Mouse (Mus musculus) hindbrain, embryonic 13.5 days (tissue): ENCODE data around the gene Pum1. TPM values are rescaled to one million over a fixed set of nuclear protein-coding genes. Genes with fewer than 3 reads are reported as not detected.

ENCODE experiments used
- ATAC-seq: fragments of 200-750 bp; cut with Nextera tagmentation; 2 replicates; pipeline ENCODE4 v1.8.0; 2017; ENCODE audit warnings: moderate TSS enrichment; ENCODE audit not compliant: low FRiP score
- H3K27ac ChIP-seq: fragments of 300-500 bp; sonication (generic); 2 replicates; pipeline ENCODE4 v1.5.1; 2015; ENCODE audit warnings: inconsistent platforms, mild to moderate bottlenecking, moderate library complexity
- H3K27me3 ChIP-seq: fragments of 300-500 bp; sonication (generic); 2 replicates; pipeline ENCODE4 v1.6.1; 2015; ENCODE audit warnings: mild to moderate bottlenecking, inconsistent platforms
- H3K36me3 ChIP-seq: fragments of 300-500 bp; sonication (generic); 2 replicates; pipeline ENCODE4 v1.6.1; 2015; ENCODE audit warnings: mild to moderate bottlenecking, inconsistent platforms
- H3K4me1 ChIP-seq: fragments of 300-500 bp; sonication (generic); replicated peaks from 2 replicates; pipeline ENCODE4 v1.6.1; 2015; ENCODE audit warnings: inconsistent platforms
- H3K4me2 ChIP-seq: fragments of 300-500 bp; sonication (generic); 2 replicates; pipeline ENCODE4 v1.6.1; 2015; ENCODE audit warnings: inconsistent platforms, mild to moderate bottlenecking, moderate library complexity
- H3K4me3 ChIP-seq: fragments of 300-500 bp; sonication (generic); 2 replicates; pipeline ENCODE4 v1.5.1; 2015; ENCODE audit warnings: mild to moderate bottlenecking, inconsistent platforms
- H3K9ac ChIP-seq: fragments of 300-500 bp; sonication (generic); 2 replicates; pipeline ENCODE4 v1.6.1; 2015; ENCODE audit warnings: mild to moderate bottlenecking, inconsistent platforms
- H3K9me3 ChIP-seq: fragments of 300-500 bp; sonication (generic); 2 replicates; pipeline ENCODE4 v1.6.1; 2016; ENCODE audit warnings: inconsistent platforms
- WGBS: fragments of 180-500 bp; shearing (Covaris S2); methylation state at CpG from one replicate; pipeline ENCODE4 v1.1.7; 2015; 5-methylcytosine and 5-hydroxymethylcytosine counted together
- polyA plus RNA-seq: library from polyadenylated mRNA; unstranded; fragments of >200 nt; fragmentation: Nextera tagmentation; extraction: Ambion mirVana; gene quantifications from 2 replicates; pipeline ENCODE4 v1.2.1, GENCODE M21; 2015

Pum1 gene
- polyA plus RNA-seq, 1 experiment from 2014 or later = 101 TPM

DNA sequence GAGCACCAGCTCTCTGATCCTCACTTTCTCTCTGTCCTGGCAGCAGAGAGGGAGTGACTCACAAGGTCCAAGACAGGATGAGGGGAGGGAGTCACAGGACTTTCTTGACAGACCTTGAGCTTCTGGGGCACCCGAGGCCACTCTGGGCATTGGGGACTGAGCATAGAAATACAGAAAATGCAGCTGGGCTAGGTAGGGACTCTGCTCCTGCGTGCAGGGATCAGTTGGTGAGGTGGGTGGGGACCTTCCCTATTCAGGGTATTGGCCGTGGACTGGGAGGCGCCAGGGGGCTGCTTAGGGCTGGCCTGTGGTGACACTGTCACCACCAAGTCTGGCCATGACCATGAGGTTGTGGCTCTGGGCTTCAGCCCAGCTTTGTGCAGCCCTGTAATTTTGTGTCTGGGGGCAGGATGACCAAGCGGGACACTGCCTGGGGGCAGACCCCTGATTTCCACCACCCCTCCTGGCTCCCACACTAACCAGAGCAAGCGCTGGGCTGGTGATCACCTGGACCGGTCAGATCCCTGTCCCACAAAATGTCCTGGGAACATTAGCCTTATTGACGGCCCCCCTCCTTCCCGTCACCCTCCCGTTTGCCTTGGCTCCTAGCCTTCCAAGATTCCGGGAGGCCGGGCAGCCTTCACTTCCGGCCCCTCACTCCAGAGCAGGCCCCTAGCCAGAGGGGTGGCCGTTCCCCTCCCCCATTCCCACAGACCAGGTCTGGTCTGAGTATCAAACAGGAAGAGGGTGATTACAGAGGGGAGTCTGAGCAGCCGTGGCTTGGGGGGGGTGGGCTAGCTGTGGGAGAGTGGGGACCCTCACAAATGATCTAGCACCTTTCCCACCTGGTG lies 134.3 kb downstream of the Pum1 start:
- ATAC-seq = no peak
- H3K4me2 ChIP-seq = peak overlapping the region; percentile 17; the same call in 1 of the 2 replicates
- no peaks in the 10 kb centered on the region for H3K9me3 ChIP-seq
- no peak overlapping the region for H3K4me3 ChIP-seq
- peak overlapping the region; percentile 35; the same call in 1 of the 2 replicates for H3K27ac ChIP-seq
- WGBS = 53% methylated on average over 15 of the region's 15 CpGs
- peak overlapping the region; percentile 39 for H3K9ac ChIP-seq
- peaks cover 11% of the 10 kb centered on the region; the same call in 1 of the 2 replicates for H3K27me3 ChIP-seq
- no peaks in the 10 kb centered on the region for H3K36me3 ChIP-seq
- H3K4me1 ChIP-seq = peaks cover 89% of the 10 kb centered on the region

DNA sequence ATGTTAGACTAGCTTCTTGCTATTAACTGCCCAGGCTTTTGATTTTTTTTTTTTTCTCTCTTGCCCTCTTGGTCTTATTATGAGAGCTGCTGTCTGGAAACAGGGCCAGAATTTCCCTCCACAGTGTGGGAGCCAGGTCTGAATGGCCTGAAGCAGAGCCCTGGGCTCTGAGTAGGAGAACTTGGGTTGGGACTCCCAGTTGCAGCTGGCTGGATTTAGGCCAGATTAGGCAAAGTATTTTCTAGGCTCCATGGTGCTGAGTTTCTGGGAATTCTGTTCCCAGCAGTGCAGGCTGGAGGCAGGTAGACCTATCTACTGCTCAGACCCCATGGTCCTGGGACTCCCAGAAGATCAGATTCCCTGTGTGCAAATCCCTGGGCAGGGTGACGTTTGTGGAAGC lies 135.3 kb downstream of the Pum1 start:
- 0 out of 2 replicates have a peak overlapping the region, but pooled peaks have one; percentile 43 for H3K9ac ChIP-seq
- WGBS = 65% methylated on average over 1 of the region's 1 CpGs

DNA sequence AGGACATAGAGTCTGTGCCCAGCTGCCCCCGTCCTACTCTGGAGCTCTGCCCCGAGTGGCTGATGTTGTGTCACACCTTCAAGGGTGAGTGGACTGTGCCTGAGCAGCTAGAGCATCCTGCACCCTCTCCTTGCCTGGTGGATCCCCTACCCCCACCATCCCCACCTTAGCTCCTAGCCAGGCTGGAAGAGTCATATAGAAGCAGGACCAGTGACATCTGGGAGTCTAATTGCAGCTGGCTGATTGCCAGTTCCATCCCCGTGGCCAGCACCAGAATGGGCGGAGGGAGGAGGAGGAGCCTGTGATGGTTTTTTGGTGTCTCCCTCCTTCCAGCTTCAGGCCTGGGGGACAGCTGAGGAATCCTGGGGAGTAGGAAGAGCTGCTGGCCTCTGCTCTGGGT lies 136.0 kb downstream of the Pum1 start:
- peak overlapping the region; percentile 43 for H3K9ac ChIP-seq
- WGBS = 51% methylated on average over 4 of the region's 4 CpGs
- peak overlapping the region; percentile 41; the same call in 1 of the 2 replicates for H3K27ac ChIP-seq
- no peak overlapping the region for H3K4me3 ChIP-seq
- peaks cover 11% of the 10 kb centered on the region; the same call in 1 of the 2 replicates for H3K27me3 ChIP-seq
- no peak for ATAC-seq
- H3K4me2 ChIP-seq = no peak overlapping the region
- peaks cover 96% of the 10 kb centered on the region for H3K4me1 ChIP-seq
- no peaks in the 10 kb centered on the region for H3K36me3 ChIP-seq
- no peaks in the 10 kb centered on the region for H3K9me3 ChIP-seq

More for the DNA sequence above, 135.3 kb downstream of the Pum1 start:
- Histone ChIP-seq H3K4me1 (peaks cover 93% of the 10 kb centered on the region), H3K27ac (peak overlapping the region; percentile 41; the same call in 1 of the 2 replicates), H3K9me3 (no peaks in the 10 kb centered on the region), H3K4me3 (no peak overlapping the region), H3K4me2 (no peak overlapping the region), H3K27me3 (peaks cover 11% of the 10 kb centered on the region; the same call in 1 of the 2 replicates), H3K36me3 (no peaks in the 10 kb centered on the region)
- ATAC-seq = no peak

GRCm38 (mm10) chr4:130799582-130799981 lies 136.5 kb downstream of the Pum1 start:
- no peak overlapping the region for H3K4me2 ChIP-seq
- peak overlapping the region; percentile 43; the same call in 1 of the 2 replicates for H3K9ac ChIP-seq
- ATAC-seq = no peak
- no peaks in the 10 kb centered on the region for H3K36me3 ChIP-seq
- H3K9me3 ChIP-seq = no peaks in the 10 kb centered on the region
- H3K27ac ChIP-seq = no peak overlapping the region
- no peak overlapping the region for H3K4me3 ChIP-seq
- peaks cover 7% of the 10 kb centered on the region; the same call in 1 of the 2 replicates for H3K27me3 ChIP-seq
- 85% methylated on average over 5 of the region's 5 CpGs for WGBS
- peaks cover 96% of the 10 kb centered on the region for H3K4me1 ChIP-seq

- no peak overlapping the region for H3K27ac ChIP-seq
- no peak overlapping the region for H3K4me3 ChIP-seq
- no peak overlapping the region for H3K4me2 ChIP-seq
- ATAC-seq = no peak
- no peaks in the 10 kb centered on the region for H3K36me3 ChIP-seq
- H3K9me3 ChIP-seq = no peaks in the 10 kb centered on the region
- no peak overlapping the region for H3K9ac ChIP-seq
- WGBS = 92% methylated on average over 6 of the region's 6 CpGs
- H3K4me1 ChIP-seq = peaks cover 96% of the 10 kb centered on the region
- 0 out of 2 replicates have a peak, but pooled peaks cover 6% of the 10 kb centered on the region for H3K27me3 ChIP-seq
Observed at GRCm38 (mm10) chr4:130800147-130800546, 137.0 kb downstream of the Pum1 start.

DNA sequence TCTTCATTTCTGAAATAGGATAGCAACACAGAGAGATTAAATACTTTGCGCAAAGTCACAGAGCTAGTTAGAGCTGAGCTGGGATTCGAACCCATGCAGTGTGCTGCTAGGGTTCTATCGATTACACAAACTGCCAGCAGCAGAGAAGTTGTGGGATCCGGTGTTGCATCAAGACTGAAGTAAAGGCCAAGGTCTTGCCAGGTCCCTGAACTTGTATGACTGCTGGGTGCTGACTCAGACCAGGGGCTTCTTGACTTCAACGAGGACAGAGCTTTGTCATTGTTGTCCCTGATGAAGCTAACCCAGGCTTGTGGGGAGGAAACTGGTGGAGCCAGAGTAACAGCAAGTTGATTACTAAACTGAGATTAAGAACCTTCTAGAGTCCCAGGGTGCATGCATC lies 138.1 kb downstream of the Pum1 start:
- Histone ChIP-seq H3K9me3 (no peaks in the 10 kb centered on the region), H3K4me1 (peaks cover 96% of the 10 kb centered on the region), H3K4me2 (no peak overlapping the region), H3K27me3 (no peaks in the 10 kb centered on the region), H3K27ac (no peak overlapping the region), H3K4me3 (no peak overlapping the region), H3K9ac (no peak overlapping the region), H3K36me3 (no peaks in the 10 kb centered on the region)
- ATAC-seq = no peak
- 90% methylated on average over 5 of the region's 5 CpGs for WGBS

GRCm38 (mm10) chr4:130801624-130802329 lies 138.7 kb downstream of the Pum1 start:
- Histone ChIP-seq H3K27ac (peak overlapping the region; percentile 61), H3K9ac (peak overlapping the region; percentile 19; the same call in 1 of the 2 replicates), H3K27me3 (no peaks in the 10 kb centered on the region), H3K4me3 (no peak overlapping the region), H3K4me2 (0 out of 2 replicates have a peak overlapping the region, but pooled peaks have one; percentile 13), H3K9me3 (no peaks in the 10 kb centered on the region), H3K36me3 (no peaks in the 10 kb centered on the region), H3K4me1 (peaks cover 92% of the 10 kb centered on the region)
- ATAC-seq = 0 out of 2 replicates have a peak, but pooled peaks have one; percentile 7
- 51% methylated on average over 10 of the region's 10 CpGs for WGBS

- no peak overlapping the region for H3K4me2 ChIP-seq
- no peak overlapping the region for H3K9ac ChIP-seq
- H3K4me3 ChIP-seq = no peak overlapping the region
- no peaks in the 10 kb centered on the region for H3K36me3 ChIP-seq
- WGBS = 74% methylated on average over 2 of the region's 2 CpGs
- ATAC-seq = no peak
- no peaks in the 10 kb centered on the region for H3K27me3 ChIP-seq
- 0 out of 2 replicates have a peak overlapping the region, but pooled peaks have one; percentile 84 for H3K27ac ChIP-seq
- peaks cover 78% of the 10 kb centered on the region for H3K4me1 ChIP-seq
- H3K9me3 ChIP-seq = no peaks in the 10 kb centered on the region
Observed at GRCm38 (mm10) chr4:130803591-130803990, 140.5 kb downstream of the Pum1 start.

- Histone ChIP-seq H3K9ac (no peak overlapping the region), H3K4me1 (peaks cover 77% of the 10 kb centered on the region), H3K4me3 (no peak overlapping the region), H3K27me3 (no peaks in the 10 kb centered on the region), H3K9me3 (no peaks in the 10 kb centered on the region), H3K27ac (peak overlapping the region; percentile 84; the same call in 1 of the 2 replicates), H3K36me3 (no peaks in the 10 kb centered on the region), H3K4me2 (no peak overlapping the region)
- no peak for ATAC-seq
- WGBS = 44% methylated on average over 2 of the region's 2 CpGs
Observed at GRCm38 (mm10) chr4:130804292-130804691, 141.2 kb downstream of the Pum1 start.

- Histone ChIP-seq H3K9me3 (no peaks in the 10 kb centered on the region), H3K4me1 (peaks cover 77% of the 10 kb centered on the region), H3K36me3 (no peaks in the 10 kb centered on the region), H3K4me2 (0 out of 2 replicates have a peak overlapping the region, but pooled peaks have one; percentile 15), H3K27ac (peak overlapping the region; percentile 84), H3K9ac (peak overlapping the region; percentile 55), H3K27me3 (no peaks in the 10 kb centered on the region), H3K4me3 (no peak overlapping the region)
- 28% methylated on average over 7 of the region's 7 CpGs for WGBS
- peak; percentile 64 for ATAC-seq
Observed at GRCm38 (mm10) chr4:130804771-130805361, 141.7 kb downstream of the Pum1 start.

DNA sequence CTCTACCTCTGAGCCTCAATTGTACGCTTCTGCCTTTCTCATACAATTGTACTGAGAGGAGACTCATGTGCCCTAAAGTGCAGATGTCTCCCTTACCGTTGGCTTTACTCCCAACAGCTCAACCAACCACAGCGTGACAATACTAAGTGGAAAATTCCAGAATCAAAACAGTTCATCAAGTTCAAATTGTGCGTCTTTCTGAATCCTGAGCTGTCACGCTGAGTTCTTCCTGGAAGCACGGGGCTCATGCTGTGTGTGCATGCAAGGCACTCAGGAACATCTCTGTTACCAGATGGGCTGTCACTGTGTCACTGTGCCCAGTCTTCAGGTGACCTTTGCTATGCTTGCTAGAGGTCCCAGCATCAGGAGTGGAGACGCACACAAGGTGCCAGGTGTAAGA lies 142.6 kb downstream of the Pum1 start:
- H3K27me3 ChIP-seq = no peaks in the 10 kb centered on the region
- ATAC-seq = no peak
- no peak overlapping the region for H3K9ac ChIP-seq
- H3K9me3 ChIP-seq = no peaks in the 10 kb centered on the region
- H3K4me1 ChIP-seq = peaks cover 76% of the 10 kb centered on the region
- WGBS = 63% methylated on average over 7 of the region's 7 CpGs
- no peak overlapping the region for H3K4me3 ChIP-seq
- no peaks in the 10 kb centered on the region for H3K36me3 ChIP-seq
- H3K27ac ChIP-seq = peak overlapping the region; percentile 84; the same call in 1 of the 2 replicates
- no peak overlapping the region for H3K4me2 ChIP-seq

GRCm38 (mm10) chr4:130806746-130807145 lies 143.6 kb downstream of the Pum1 start:
- Histone ChIP-seq H3K4me3 (no peak overlapping the region), H3K9ac (no peak overlapping the region), H3K9me3 (no peaks in the 10 kb centered on the region), H3K27ac (no peak overlapping the region), H3K4me1 (peaks cover 76% of the 10 kb centered on the region), H3K36me3 (no peaks in the 10 kb centered on the region), H3K4me2 (no peak overlapping the region), H3K27me3 (no peaks in the 10 kb centered on the region)
- 92% methylated on average over 9 of the region's 9 CpGs for WGBS
- no peak for ATAC-seq
